Mouse (Mus musculus): ENCODE data around the gene Donson.

- TF ChIP-seq CTCF (IDR thresholded peaks at IDR 0.05; ENCODE audit: low read depth), result no peak
- no peak for TF ChIP-seq EP300 (IDR thresholded peaks at IDR 0.05; ENCODE audit: low read depth)
These were observed 1.2 kb upstream of the Donson start for GRCm38 (mm10) chr16:91689791-91690190.

Data from heart, postnatal 0 days (tissue).